Mouse (Mus musculus) A20 (cell line): Measurements from ENCODE around the gene Chst14.

Source experiments
- DNase-seq: peaks from one replicate; pipeline ENCODE4 v3.0.0-alpha.2; 2011; ENCODE audit warnings: low read depth, low spot score

The Chst14 gene

DNA sequence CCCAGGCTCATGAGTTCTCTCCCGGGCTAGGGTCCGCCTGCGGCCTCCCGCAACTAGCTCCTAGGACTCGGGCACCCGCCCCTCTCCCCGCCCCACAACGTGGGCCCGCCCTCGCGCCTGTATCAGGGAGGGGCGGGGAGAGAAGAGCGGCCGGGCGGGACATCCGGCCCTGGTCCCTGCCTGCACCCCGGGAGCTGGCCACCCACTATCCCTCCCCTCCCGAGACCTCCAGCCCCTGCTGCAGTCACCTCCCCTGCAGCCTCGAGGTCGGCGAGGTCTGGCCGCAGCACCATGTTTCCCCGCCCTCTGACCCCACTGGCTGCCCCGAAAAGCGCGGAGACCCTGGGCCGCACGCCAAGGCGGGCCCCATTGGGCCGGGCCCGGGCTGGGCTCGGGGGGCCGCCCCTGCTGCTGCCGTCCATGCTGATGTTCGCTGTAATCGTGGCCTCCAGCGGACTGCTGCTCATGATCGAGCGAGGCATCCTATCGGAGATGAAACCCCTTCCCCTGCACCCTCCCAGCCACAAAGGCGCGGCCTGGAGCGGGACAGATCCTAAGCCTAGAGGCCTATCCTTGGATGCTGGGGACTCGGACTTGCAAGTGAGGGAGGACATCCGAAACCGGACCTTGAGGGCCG, at the start of gene Chst14:
Gene Chst14, plus strand, starts transcription at position 136 of the 637 bp plus-strand sequence.
- no peak for DNase-seq

DNA sequence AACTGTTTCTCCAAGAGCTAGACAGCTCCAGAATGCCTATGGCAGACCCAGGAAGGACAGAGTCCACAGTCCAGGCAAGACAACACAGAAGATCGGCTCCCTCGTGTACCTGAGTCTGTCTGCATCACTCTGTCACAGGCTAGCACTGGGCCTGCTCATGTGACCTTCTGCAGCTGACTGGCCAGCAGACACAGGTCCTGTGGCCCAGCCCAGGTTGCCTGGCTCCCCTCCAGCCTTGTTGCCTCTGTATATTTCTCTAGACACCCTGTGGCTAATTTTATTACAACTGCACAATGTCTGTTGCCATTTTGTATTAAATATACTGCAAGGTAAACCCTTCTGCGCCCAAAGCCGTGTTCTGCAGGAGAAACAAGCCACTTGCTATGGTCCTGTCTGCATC, 45.3 kb upstream of the Chst14 start:
- DNase-seq: no peak

DNA sequence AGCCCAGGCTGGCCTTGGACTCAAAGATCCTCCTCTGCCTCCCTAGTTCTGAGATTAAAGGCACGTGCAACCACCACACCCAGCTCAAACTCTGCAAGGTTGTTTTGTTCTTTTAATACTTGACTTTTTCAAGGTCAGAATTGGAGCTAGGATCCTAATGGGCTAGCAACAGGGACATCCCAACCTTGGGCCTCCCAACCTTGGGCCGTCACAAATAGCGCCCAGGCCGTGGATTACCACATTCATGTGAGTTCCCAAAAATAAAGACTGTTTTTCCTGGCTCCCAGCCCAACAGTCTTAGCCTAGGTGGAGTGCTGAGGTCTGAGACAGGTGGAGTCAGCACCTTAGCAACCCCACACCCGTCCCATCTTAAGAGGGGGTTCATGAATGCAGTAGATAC, 44.3 kb upstream of the Chst14 start:
- DNase-seq: no peak

DNA sequence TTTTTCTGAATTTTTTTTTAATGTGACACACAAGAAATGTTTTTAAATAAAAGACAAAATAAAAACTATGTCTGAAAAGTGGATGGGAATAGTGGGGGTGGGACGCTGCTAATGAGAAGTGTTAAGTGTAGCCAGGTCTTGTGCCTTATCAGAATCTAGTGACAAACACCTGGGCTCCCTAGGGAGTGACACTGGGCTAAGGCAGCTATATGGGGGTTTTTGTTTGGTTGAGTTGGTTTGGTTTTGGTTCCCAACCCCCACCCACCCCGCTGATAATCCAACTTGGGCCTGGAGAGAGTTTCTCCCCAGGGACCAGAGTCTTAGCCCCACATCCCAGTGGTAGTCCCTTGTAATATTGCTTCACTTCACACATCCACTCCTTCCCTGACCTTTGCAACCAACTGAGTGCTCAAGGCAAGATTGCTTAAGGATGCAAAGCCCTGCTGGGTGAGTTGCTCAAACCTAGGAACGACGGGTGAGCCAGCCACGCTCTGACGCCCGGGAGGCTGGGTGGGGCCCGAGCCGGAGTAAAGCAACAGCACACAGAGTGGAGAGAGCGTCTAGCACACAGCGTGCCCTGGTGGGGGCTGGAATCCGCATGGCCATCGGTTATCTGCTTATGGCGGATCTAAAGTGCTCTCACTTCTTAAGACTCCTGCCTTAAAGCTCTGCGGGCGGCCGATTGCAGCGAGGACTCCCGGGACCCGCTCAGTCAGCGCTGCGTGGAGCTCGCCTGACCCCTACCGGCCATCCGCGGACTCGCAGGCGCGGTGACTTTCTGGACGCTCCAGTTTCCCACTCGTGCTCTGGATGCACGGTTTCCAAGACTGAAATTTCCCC, 43.2 kb upstream of the Chst14 start:
- peak; percentile 85 for DNase-seq

DNA sequence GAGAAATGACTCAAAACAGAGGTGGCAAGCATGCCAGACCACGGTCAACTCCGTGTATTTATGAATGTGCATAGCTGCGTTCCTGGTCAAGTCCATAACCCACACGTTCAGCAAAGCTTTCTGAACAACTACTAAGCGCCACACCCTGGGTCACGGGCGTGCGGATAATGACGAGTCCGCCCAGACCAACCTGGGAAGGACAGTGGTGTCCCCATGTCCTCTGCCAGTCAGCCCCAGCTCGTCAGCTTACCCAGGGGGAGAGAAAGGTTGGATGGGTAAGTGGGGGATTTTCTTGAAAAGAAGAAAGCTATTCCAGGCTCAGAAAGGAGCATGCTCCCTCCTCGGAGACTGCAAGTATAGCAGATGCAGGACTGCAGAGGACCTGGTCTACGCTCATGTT, 38.9 kb upstream of the Chst14 start:
- DNase-seq: no peak

DNA sequence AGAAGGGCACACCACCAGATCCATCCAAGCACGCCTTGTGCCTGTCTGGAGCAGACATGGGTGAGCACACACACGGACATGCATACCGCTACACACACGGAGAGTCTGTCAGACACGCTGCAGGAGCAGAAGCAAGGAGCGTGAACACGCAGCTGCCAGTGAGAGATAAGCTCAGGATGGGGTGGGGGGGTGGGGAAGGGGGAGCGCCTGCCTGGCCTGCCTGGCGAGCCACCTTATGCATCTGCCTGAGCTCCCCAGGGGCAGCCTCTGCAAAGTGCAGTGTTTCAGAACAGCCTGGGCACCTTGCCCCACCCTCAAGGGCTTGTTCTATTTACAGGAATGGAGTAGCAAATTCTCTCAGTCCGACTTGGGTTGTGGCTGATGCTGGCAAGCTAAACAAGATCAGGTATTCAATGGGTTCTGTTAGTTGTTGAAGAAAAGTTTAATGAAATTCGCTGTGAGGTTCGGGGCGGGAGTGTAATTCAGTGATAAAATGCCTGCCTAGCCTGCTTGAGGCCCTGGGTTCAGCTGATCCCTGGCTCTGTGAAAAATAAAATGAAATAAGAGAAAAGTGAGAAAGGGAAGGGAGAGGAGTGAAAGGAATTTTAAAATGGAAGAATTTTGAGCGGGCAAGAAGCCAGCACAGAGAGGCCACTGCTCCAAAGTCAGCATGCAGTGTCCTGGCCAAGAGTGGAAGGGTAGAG, 38.3 kb upstream of the Chst14 start:
- DNase-seq: peak; percentile 65

DNA sequence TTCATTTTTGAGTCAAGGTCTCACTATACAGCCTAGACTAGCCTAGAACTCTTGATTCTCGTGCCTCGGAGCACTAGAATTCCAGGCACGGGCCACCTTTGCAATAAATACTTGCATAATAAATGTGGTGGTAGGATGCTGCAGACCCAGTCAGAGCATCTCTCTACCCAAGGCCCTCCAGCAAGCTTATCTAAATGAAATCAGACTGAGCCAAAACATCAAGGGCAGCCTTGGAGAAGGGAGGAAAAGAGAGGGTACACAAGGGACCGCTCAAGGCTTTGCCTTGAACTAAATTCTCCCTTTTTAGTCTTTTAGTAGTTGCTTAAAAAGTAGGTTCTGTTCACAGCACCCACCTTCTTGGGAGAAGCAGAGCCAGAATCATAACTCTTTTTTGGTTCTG, 35.1 kb upstream of the Chst14 start:
- DNase-seq: no peak

DNA sequence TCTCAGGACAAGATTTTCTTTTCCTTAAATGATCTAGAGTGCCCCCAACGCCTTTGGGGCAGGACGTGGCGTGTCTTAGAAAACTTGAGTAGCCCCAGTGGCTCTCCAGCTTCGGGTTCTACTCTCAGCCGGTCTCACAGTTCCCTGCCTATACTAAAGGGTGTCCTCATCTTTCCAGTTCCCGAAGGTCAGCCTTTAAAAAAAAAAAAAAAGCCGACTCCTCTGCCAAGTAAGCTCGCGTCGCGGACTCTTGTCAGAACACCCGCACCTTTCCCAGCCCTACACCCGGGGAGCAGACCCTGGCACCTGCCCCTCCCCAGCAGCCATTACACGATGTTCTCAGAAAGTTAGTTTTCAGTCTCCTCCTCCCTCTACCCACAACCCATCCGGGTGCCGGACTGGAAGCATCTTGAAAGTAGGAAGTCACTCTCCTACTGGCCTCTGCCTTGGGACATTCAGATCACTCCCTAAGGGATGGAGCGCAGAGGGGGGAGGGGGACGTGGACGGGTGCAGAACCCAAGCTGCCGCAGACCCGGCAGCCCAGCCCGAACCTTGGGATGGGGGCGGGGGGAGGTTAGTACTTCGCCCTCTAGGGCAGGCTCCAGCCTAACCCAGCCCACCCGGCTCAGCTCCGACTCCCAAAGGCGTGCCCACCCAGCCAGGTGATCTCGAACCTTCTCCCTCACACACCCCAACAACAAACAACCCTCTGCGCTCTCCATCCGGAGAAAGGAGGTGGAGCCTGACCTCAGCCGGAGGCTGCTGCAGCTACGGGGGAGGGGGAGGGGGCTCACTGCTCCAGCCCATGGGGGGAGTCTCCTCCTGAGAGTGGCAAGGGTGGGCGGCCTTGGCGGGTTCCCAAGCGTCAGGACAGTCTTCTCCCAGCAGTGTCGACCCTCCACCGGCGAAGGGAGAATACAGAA, 30.0 kb upstream of the Chst14 start:
- no peak for DNase-seq

DNA sequence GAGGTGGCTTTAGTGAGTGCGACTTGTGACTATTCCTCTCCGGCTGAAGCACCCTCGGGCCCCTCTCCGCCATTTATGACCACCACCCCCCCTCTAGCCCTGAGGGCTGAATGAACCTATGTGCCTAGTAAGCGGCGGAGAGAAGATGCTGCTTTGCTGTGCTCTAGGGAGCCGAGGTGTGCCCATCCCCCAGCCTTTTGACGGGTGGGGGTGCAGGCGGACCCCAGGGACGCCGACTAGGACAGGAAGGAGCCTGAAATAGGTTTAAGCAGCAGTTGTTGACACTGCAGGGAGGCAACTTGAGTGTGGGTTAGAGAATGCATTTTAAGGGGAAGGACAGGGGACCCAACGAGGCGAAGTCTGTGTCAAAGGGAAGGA, 29.4 kb upstream of the Chst14 start:
- no peak for DNase-seq

DNA sequence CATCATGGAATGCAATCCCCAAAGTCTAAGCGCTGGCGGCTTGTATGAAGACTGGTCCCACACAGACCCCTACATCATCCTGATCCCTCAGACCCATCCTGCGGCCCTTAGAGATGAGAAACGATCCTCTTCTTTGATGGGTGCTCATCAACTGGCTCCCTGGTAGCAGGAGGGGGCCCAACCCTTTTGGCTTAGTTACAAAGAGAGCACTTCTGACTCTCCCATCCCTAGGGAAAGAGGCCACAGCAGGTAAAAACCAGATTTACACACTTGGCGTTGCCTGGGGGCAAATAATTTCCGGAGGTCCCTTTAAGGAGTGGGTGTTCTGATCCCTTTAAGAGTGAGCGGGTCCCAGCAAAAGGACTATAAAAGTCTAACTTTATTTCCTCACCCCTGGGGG, 28.9 kb upstream of the Chst14 start:
- no peak for DNase-seq

DNA sequence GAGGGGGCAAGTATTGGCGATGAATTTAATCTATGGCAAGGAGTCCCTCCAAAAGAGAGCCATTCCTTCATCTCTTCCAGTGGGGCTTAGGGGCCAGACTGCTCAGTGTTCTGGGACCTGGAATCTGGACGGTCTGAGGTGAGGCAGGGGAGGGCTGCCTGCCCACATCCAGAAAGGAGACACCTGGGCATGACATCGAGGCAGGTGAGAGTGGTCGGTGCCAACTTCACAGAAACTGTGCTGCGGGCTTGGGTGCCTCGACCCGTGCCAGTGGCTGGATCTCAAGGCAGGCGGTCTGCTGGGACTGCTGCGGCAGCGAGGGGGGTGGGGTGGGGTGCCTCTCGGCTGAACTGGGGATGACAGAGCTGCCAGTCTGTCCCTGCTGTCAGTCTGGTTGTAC, 28.5 kb upstream of the Chst14 start:
- DNase-seq: no peak

DNA sequence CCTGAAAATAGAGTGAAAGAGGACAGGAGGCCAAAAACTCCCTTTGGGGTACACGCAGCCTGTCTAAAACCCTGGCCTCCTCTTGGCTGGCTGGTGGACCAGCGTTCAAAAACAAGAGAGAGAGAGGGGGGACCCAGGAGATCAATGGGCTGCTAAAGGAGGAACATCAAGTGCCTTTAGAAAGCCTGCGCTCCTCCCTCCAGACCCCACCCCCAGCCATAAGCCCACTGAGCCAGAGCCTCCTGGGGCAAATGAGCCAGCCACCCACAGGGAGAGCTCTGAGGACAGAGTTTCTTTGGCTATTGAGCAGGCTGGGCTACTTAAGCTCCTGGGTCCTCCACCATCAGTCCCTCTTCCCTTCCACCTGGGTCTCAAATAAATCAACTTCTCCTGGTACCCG, 27.5 kb upstream of the Chst14 start:
- DNase-seq: no peak

DNA sequence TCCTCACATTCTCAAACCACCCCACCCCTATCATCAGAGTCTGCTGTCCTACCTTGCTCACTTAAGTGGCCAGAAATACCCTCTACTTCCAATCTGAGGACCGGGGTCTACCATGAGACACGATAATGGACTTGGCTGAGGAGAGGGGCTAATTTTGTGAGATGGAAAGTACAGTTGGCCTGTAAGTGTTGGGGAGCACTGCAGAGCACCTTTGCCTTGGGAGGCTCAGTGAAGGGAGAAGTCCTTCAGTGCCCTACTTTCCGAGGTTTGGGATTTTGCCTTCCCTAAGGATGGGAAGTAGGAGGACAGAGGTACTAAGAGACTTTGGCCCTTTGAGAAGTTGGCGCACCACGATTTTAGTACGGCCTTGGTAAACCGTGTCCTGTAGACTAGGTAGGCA, 27.0 kb upstream of the Chst14 start:
- DNase-seq: no peak

DNA sequence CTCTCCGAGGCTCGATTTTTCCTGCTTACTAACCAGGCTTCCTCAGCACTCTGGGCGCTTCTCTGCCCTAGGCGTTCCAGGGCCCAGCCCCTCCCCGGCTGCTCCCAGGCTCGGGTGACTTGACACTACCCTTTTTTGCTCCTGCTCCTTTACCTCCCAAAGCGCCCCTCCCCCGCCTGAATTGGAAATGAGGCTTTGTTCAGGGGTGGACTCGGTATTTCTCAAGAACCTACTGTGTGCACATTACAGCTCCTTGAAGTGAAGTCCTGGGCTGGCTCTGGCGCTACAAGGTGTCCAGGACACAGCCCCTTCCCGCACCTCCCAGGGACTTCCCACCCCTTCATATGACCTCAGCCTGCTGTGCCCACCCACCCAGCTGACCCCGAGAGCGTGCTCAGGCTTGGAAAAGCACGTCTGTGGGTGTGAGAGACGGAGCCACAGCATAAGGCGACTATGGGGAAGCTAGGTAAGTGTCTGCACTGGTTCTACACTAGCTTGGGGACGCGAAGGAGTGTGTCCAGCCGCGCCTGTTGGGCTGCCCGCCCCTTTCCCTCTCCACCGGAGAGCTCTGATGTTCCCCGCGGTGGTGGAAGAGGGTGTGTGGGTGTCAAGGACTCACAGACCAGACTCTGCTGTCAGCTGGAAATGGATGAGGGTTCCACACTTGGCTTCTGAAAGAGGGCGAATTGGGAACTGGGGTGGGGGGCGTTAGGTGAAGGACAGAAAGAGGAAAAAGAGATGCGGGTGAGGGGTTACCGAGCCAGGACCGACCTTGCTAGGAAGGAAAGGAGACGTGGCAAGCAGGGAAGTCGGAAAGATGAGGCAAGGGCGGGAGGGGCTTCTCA, 26.1 kb upstream of the Chst14 start, which contains the start of gene Bahd1:
Gene Bahd1, plus strand, starts transcription at position 397 of the 845 bp plus-strand sequence.
- no peak for DNase-seq

DNA sequence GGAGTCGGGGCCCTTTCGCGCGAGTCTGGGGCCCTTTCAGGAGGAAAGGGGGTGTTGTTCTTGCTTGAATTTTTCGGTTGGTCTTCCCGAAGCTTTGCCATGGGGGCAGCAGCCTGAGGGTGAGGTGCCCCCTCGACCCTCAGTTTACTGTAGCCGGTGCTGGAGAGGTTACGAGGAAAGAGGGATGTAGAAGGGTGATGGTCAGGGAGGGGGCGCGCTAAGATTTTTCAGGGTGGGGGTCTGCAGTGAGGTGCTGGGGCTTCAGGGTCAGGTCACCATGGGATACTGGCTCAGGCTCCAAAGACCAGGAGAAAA, 25.5 kb upstream of the Chst14 start:
- DNase-seq: no peak

DNA sequence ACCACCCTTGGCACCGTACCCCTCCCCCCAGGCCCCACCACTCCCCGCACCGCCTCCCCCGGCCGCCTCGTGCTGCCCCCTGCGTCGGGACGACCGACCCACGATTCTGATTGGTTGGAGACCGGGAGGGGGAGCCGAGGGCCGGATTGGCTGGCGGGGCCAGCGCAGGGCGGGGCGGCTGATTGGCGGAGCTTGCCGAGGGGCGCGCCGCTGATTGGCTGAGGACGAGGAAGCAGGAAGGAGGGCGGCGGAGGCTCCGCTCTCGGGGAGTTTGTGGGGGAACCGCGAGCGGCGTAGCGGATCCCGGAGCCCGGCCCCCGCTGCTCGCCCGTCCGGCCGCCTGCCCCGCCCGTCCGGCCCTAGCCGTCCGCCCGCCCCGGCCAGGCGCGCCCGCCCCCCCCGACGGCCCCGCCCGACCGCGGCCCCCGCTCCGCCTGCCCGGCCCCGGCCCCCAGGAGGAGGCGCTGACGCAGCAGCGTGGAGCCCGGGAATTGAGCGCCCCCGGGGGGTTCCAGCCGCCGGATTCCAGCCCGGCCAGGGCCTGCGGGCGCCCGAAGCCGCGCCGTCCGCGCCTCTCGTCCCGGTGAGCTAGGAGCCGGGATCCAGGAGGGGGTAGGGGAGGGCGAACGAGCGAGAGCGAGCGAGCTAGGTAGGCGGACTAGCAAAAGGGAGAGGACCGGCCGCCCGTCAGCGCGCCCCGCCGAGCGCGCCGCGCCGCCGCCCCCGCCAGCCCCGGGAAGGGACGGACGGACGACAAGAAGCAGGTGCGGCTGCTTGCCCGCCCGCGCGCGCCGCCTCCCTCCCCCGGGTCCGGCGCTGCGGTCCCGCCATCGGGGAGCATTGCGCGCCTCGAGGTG, 24.9 kb upstream of the Chst14 start:
- peak; percentile 97 for DNase-seq

DNA sequence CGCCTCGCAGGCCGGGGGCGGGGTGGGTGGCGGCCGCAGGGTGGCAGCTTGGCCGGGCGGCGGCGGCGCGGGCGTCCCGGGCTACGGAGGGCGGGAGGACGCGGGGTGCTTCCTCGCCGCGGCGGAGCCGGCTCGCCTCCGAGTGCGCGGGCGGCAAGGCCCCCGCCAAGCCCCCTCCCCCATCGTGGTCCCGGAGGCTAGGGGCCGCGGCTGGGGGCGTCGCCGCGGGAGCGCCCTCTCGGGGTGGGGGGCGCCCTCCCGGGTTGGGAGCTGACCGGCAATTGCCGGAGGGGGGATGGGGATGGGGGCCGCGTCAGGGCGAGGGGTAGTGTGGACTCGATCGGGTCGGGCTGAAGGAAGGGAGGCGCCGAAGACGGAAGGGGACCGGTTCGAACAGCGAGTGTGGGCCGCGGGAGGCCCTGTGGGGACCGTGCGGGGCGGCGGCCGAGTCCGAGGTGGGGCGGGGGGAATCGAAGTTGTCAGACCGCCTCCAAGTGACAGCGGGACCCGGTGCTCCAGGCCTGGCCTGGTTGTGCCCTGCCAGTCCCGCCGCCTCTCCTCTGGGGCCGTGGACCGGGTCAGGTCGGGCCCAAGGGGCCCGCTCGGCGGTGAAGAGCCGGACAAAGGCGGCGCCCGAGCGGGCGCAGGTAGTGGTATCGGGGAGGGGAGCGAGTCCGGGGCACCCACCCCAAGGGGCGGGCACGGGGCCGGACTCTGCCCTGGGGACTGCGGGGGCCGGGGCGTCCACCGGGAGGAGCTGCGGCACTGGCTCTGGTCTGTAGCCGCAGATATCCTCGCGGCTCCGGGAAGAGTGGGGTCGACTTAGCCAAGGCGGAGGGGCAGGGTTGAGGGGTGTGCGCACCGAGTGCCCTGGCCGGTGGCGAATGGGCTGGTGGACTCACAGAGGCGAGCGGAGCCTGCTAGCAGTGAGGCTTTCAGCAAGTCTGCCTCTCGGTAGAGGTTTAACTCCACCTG, 24.0 kb upstream of the Chst14 start:
- peak; percentile 58 for DNase-seq

DNA sequence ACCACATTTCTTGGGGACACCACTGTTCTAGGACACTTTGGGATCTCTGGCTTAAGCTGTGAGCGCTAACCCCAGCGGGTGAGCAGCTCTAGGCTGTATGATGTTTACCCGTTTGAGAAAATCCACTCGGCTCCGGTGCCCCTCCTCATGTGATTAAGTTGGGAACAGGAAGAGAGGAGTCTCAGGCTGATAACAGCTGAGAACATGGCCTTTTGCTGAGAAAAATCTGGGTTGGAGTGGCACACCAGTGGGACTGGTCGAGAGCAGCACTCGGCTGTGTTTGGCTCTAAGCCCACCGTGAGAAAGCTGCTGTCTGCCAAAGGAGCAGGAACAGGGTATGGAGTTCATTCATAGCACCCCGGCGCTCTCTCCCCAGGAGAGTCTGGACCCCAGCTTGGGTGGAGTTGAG, 23.0 kb upstream of the Chst14 start:
- DNase-seq: no peak
